ENCODE assay signal across 23 mouse cellular contexts in genomic region chr3:40428021-40428420, GRCm38 (mm10).
A peak's percentile ranks its signal among the peaks of the same experiment; 100 is the strongest.
DNase-seq lines count a peak whose midpoint lies in the region; ATAC-seq and TF ChIP-seq lines count a peak whose summit lies in the region.
"Had no signal": no experiment of that assay in that cellular context is flagged by ENCODE, and none has a peak within 500 bp of the region (broad histone marks: within the 10 kb centered on the region; RNA-seq: fewer than 3 reads in every experiment).

No protein-coding gene starts in this region.

- H3K9ac ChIP-seq in forebrain, embryonic 14.5 days (ENCODE audit: low read length), result no peak overlapping the region
- no peak overlapping the region for H3K9ac ChIP-seq in forebrain, embryonic 13.5 days
- H3K9ac ChIP-seq in hindbrain, postnatal 0 days (replicated peaks; ENCODE audit: low read length), result no peak overlapping the region
- no peak overlapping the region for H3K9ac ChIP-seq in hindbrain, embryonic 13.5 days
- H3K9ac ChIP-seq: forebrain, embryonic 15.5 days; heart, embryonic 15.5 days; hindbrain, embryonic 12.5 days; intestine, embryonic 15.5 days; limb, embryonic 15.5 days had no signal

- no peaks in the 10 kb centered on the region for H3K36me3 ChIP-seq in forebrain, embryonic 14.5 days (ENCODE audit: control insufficient read depth, insufficient read depth, low read length)
- no peaks in the 10 kb centered on the region for H3K36me3 ChIP-seq in forebrain, embryonic 13.5 days (ENCODE audit: poor library complexity, severe bottlenecking)
- H3K36me3 ChIP-seq in hindbrain, postnatal 0 days (ENCODE audit: insufficient read depth, low read length), result no peaks in the 10 kb centered on the region
- H3K36me3 ChIP-seq in hindbrain, embryonic 13.5 days, result no peaks in the 10 kb centered on the region
- H3K36me3 ChIP-seq: forebrain, embryonic 15.5 days; heart, embryonic 15.5 days; hindbrain, embryonic 12.5 days; intestine, embryonic 15.5 days; limb, embryonic 15.5 days had no signal

- TF ChIP-seq CTCF in hindbrain, postnatal 0 days (IDR thresholded peaks at IDR 0.05; ENCODE audit: low read depth), result no peak

- no peak overlapping the region for H3K27ac ChIP-seq in forebrain, embryonic 14.5 days (ENCODE audit: low read depth, low read length)
- no peak overlapping the region for H3K27ac ChIP-seq in forebrain, embryonic 13.5 days
- H3K27ac ChIP-seq in hindbrain, postnatal 0 days, result no peak overlapping the region
- no peak overlapping the region for H3K27ac ChIP-seq in hindbrain, embryonic 13.5 days
- H3K27ac ChIP-seq: forebrain, embryonic 15.5 days; gastrocnemius, adult 2 months; heart, embryonic 15.5 days; hindbrain, embryonic 12.5 days; intestine, embryonic 15.5 days; limb, embryonic 15.5 days had no signal

- WGBS in forebrain, embryonic 14.5 days, result 73% methylated on average over 5 of the region's 5 CpGs
- WGBS in forebrain, embryonic 13.5 days, result 76% methylated on average over 5 of the region's 5 CpGs
- WGBS in hindbrain, postnatal 0 days, result 51% methylated on average over 5 of the region's 5 CpGs
- 82% methylated on average over 5 of the region's 5 CpGs for WGBS in hindbrain, embryonic 13.5 days

- H3K4me1 ChIP-seq in forebrain, embryonic 14.5 days (ENCODE audit: control insufficient read depth, insufficient read depth, low read length), result no peaks in the 10 kb centered on the region
- H3K4me1 ChIP-seq in forebrain, embryonic 13.5 days, result no peaks in the 10 kb centered on the region
- no peaks in the 10 kb centered on the region for H3K4me1 ChIP-seq in hindbrain, postnatal 0 days (ENCODE audit: insufficient read depth, low read length)
- no peaks in the 10 kb centered on the region for H3K4me1 ChIP-seq in hindbrain, embryonic 13.5 days (replicated peaks)
- H3K4me1 ChIP-seq: forebrain, embryonic 15.5 days; hindbrain, embryonic 12.5 days; intestine, embryonic 15.5 days had no signal

- H3K4me3 ChIP-seq in forebrain, embryonic 14.5 days (ENCODE audit: low read depth, low read length), result no peak overlapping the region
- no peak overlapping the region for H3K4me3 ChIP-seq in forebrain, embryonic 13.5 days
- H3K4me3 ChIP-seq in hindbrain, postnatal 0 days (ENCODE audit: low read length), result no peak overlapping the region
- no peak overlapping the region for H3K4me3 ChIP-seq in hindbrain, embryonic 13.5 days
- H3K4me3 ChIP-seq: forebrain, embryonic 15.5 days; gastrocnemius, adult 2 months; heart, embryonic 15.5 days; hindbrain, embryonic 12.5 days; intestine, embryonic 15.5 days; limb, embryonic 15.5 days had no signal

- H3K9me3 ChIP-seq in forebrain, embryonic 14.5 days (replicated peaks; ENCODE audit: control insufficient read depth, low read length), result no peaks in the 10 kb centered on the region
- H3K9me3 ChIP-seq in forebrain, embryonic 13.5 days (replicated peaks), result no peaks in the 10 kb centered on the region
- no peaks in the 10 kb centered on the region for H3K9me3 ChIP-seq in hindbrain, postnatal 0 days (ENCODE audit: low read length)
- H3K9me3 ChIP-seq in hindbrain, embryonic 13.5 days, result no peaks in the 10 kb centered on the region
- H3K9me3 ChIP-seq: forebrain, embryonic 15.5 days; heart, embryonic 15.5 days; hindbrain, embryonic 12.5 days; intestine, embryonic 15.5 days; limb, embryonic 15.5 days had no signal

- peak; percentile 21 for DNase-seq in forebrain, embryonic 14.5 days (ENCODE audit: low spot score)
- peak; percentile 40 for DNase-seq in hindbrain, postnatal 0 days (ENCODE audit: low spot score)
- peak; percentile 9 for DNase-seq in lung, postnatal 10 days
- DNase-seq in lung, adult 18-20 months, result no peak
- peak; percentile 3 for DNase-seq in heart, postnatal 25 days (ENCODE audit: low spot score)
- no peak for DNase-seq in frontal cortex, postnatal 14 days (ENCODE audit: low spot score in 2 of 2)
- DNase-seq: B cell, adult 2 months; cerebellum, adult 9-10 months; gastrocnemius, adult 2 months; kidney, postnatal 10 days; layer of hippocampus, adult 9-11 months; right cerebral cortex, adult 18-20 months; spleen, adult 18-20 months; thymus, postnatal 14 days had no signal

- H3K27me3 ChIP-seq in forebrain, embryonic 14.5 days (replicated peaks; ENCODE audit: control insufficient read depth, insufficient read depth, low read length), result no peaks in the 10 kb centered on the region
- no peaks in the 10 kb centered on the region for H3K27me3 ChIP-seq in forebrain, embryonic 13.5 days
- no peaks in the 10 kb centered on the region for H3K27me3 ChIP-seq in hindbrain, postnatal 0 days (ENCODE audit: insufficient read depth, low read length)
- no peaks in the 10 kb centered on the region for H3K27me3 ChIP-seq in hindbrain, embryonic 13.5 days
- H3K27me3 ChIP-seq: forebrain, embryonic 15.5 days; heart, embryonic 15.5 days; hindbrain, embryonic 12.5 days; intestine, embryonic 15.5 days; limb, embryonic 15.5 days had no signal

- no peak overlapping the region for H3K4me2 ChIP-seq in forebrain, embryonic 14.5 days (ENCODE audit: low read length)
- no peak overlapping the region for H3K4me2 ChIP-seq in forebrain, embryonic 13.5 days
- H3K4me2 ChIP-seq in hindbrain, postnatal 0 days (ENCODE audit: low read depth, low read length), result no peak overlapping the region
- H3K4me2 ChIP-seq in hindbrain, embryonic 13.5 days, result no peak overlapping the region
- H3K4me2 ChIP-seq: forebrain, embryonic 15.5 days; heart, embryonic 15.5 days; hindbrain, embryonic 12.5 days; intestine, embryonic 15.5 days; limb, embryonic 15.5 days had no signal

- intact Hi-C loops in heart, postnatal 25 days (cut with DNase I), result no loop called here

- no peak for ATAC-seq in forebrain, embryonic 14.5 days
- no peak for ATAC-seq in forebrain, embryonic 13.5 days
- ATAC-seq in hindbrain, postnatal 0 days, result no peak
- ATAC-seq in hindbrain, embryonic 13.5 days (ENCODE audit: low FRiP score), result no peak
- ATAC-seq: activated CD4-positive, CD25-positive, alpha-beta regulatory T cell, adult 4 months; forebrain, embryonic 15.5 days; intestine, embryonic 15.5 days; Patski had no signal

Comparison
In these comparisons a context has a peak if more than half of its experiments do, and no peak if none do; other contexts are left out.
1. DNase-seq: peak in forebrain, embryonic 14.5 days (single experiment), hindbrain, postnatal 0 days (single experiment), lung, postnatal 10 days (single experiment) and heart, postnatal 25 days (single experiment); none in lung, adult 18-20 months (0 of 2) and frontal cortex, postnatal 14 days (0 of 2).